Mouse (Mus musculus): ENCODE data around the gene Notum. TPM values are rescaled to one million over a fixed set of nuclear protein-coding genes. Genes with fewer than 3 reads are reported as not detected.

The Notum gene
- total and polyA plus RNA-seq, 2 experiments from 2014 or later, result 3.6 to 5.9 TPM

- Histone ChIP-seq H3K9me3 (ENCODE audit: low read length) (no peaks in the 10 kb centered on the region), H3K27ac (ENCODE audit: low read depth, low read length) (peak overlapping the region; percentile 23; the same call in 1 of the 2 replicates), H3K4me2 (ENCODE audit: low read depth) (no peak overlapping the region), H3K4me1 (ENCODE audit: insufficient read depth) (peaks cover 9% of the 10 kb centered on the region), H3K27me3 (ENCODE audit: insufficient read depth, low read length) (no peaks in the 10 kb centered on the region), H3K9ac (no peak overlapping the region), H3K36me3 (ENCODE audit: insufficient read depth) (peaks cover 55% of the 10 kb centered on the region), H3K4me3 (ENCODE audit: low read depth, low read length) (no peak overlapping the region)
- DNase-seq (no peak), ATAC-seq (no peak)
- no peak for TF ChIP-seq CTCF (IDR thresholded peaks at IDR 0.05; ENCODE audit: low read depth)
- 95% methylated on average over 25 of the region's 25 CpGs for WGBS
These were observed 42.1 kb downstream of the Notum start for GRCm38 (mm10) chr11:120618619-120619535.

GRCm38 (mm10) chr11:120617519-120618112 is 43.4 kb downstream of the Notum start, which contains the start of gene Pcyt2:
Pcyt2 (minus strand) TSS chr11:120617936.
- ATAC-seq (peak; percentile 99), DNase-seq (peak; percentile 95)
- H3K9me3 ChIP-seq (ENCODE audit: low read length), result no peaks in the 10 kb centered on the region
- H3K36me3 ChIP-seq (ENCODE audit: insufficient read depth), result peaks cover 60% of the 10 kb centered on the region
- WGBS, result under 1% methylated on average over 56 of the region's 56 CpGs
- TF ChIP-seq CTCF (IDR thresholded peaks at IDR 0.05; ENCODE audit: low read depth), result no peak
- peak within 1 kb of the TSS; percentile 92 for H3K9ac ChIP-seq
- H3K27ac ChIP-seq (ENCODE audit: low read depth, low read length), result peak within 1 kb of the TSS; percentile 74
- H3K27me3 ChIP-seq (ENCODE audit: insufficient read depth, low read length), result no peaks in the 10 kb centered on the region
- H3K4me2 ChIP-seq (ENCODE audit: low read depth), result peak within 1 kb of the TSS; percentile 73
- H3K4me3 ChIP-seq (ENCODE audit: low read depth, low read length), result peak within 1 kb of the TSS; percentile 86
- peaks cover 9% of the 10 kb centered on the region for H3K4me1 ChIP-seq (ENCODE audit: insufficient read depth)

GRCm38 (mm10) chr11:120616617-120617294 is 44.2 kb downstream of the Notum start:
- H3K9ac ChIP-seq, result peak overlapping the region; percentile 92
- H3K27ac ChIP-seq (ENCODE audit: low read depth, low read length), result peak overlapping the region; percentile 74
- H3K9me3 ChIP-seq (ENCODE audit: low read length), result no peaks in the 10 kb centered on the region
- H3K27me3 ChIP-seq (ENCODE audit: insufficient read depth, low read length), result no peaks in the 10 kb centered on the region
- TF ChIP-seq CTCF (IDR thresholded peaks at IDR 0.05; ENCODE audit: low read depth), result no peak
- peak overlapping the region; percentile 73 for H3K4me2 ChIP-seq (ENCODE audit: low read depth)
- H3K4me3 ChIP-seq (ENCODE audit: low read depth, low read length), result peak overlapping the region; percentile 86
- H3K4me1 ChIP-seq (ENCODE audit: insufficient read depth), result peaks cover 9% of the 10 kb centered on the region
- DNase-seq (no peak), ATAC-seq (no peak)
- 52% methylated on average over 4 of the region's 4 CpGs for WGBS
- H3K36me3 ChIP-seq (ENCODE audit: insufficient read depth), result peaks cover 62% of the 10 kb centered on the region

DNA sequence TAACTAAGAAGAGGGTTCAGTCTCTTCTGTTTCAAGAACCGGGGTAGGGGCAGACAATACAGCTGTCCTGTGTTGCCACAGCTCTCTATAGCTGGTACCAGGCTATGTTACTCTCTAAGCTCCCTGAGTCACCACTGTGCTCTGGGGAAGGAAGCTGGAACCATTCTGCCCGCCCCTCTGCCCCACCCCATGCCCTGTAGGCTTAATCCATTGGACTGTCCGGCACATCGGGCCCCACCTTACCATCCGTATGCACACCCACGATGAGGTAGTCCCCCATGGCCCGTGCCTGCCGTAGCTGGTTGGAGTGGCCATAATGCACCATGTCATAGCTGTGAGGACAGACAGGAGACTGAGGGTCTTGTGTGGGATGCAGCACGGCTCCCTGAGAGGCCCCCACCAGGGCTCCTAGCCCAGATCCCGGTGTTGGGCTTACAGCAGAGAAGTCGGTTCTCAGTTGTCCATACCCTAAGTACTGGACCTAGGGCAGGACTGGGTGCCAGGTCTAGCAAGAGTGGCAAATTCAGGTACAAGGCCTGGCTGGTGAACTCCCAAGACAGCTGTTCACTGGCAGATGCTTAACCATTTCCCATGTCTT is 45.3 kb downstream of the Notum start:
- no peak overlapping the region for H3K4me3 ChIP-seq (ENCODE audit: low read depth, low read length)
- TF ChIP-seq CTCF (IDR thresholded peaks at IDR 0.05; ENCODE audit: low read depth), result no peak
- H3K4me1 ChIP-seq (ENCODE audit: insufficient read depth), result peaks cover 9% of the 10 kb centered on the region
- H3K27ac ChIP-seq (ENCODE audit: low read depth, low read length), result no peak overlapping the region
- no peaks in the 10 kb centered on the region for H3K27me3 ChIP-seq (ENCODE audit: insufficient read depth, low read length)
- ATAC-seq (no peak), DNase-seq (no peak)
- no peaks in the 10 kb centered on the region for H3K9me3 ChIP-seq (ENCODE audit: low read length)
- H3K4me2 ChIP-seq (ENCODE audit: low read depth), result no peak overlapping the region
- H3K36me3 ChIP-seq (ENCODE audit: insufficient read depth), result peaks cover 62% of the 10 kb centered on the region
- H3K9ac ChIP-seq, result no peak overlapping the region
- 90% methylated on average over 11 of the region's 11 CpGs for WGBS

DNA sequence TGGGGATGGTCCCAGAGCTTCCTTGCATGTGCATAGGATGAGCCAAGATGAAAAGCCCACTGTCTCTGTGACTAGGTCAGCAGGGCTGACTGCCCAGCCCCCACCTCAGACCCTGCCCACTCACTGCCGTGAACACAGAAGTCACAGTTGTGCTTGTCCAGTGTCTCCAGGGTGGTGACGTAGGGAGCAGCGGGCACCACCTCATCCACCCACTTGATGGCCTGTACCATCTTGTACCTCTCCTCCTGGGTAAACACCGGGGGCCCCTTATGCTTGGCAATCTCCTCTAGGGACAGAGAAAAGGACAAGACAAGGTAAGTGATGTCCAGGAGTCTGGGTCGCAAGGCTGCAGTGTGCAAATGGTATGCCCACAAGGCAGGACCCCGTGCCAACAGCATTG is 45.8 kb downstream of the Notum start:
- TF ChIP-seq CTCF (IDR thresholded peaks at IDR 0.05; ENCODE audit: low read depth), result no peak
- H3K4me2 ChIP-seq (ENCODE audit: low read depth), result no peak overlapping the region
- ATAC-seq (no peak), DNase-seq (no peak)
- peaks cover 9% of the 10 kb centered on the region for H3K4me1 ChIP-seq (ENCODE audit: insufficient read depth)
- H3K9me3 ChIP-seq (ENCODE audit: low read length), result no peaks in the 10 kb centered on the region
- H3K36me3 ChIP-seq (ENCODE audit: insufficient read depth), result peaks cover 62% of the 10 kb centered on the region
- 96% methylated on average over 6 of the region's 6 CpGs for WGBS
- H3K9ac ChIP-seq, result no peak overlapping the region
- H3K27ac ChIP-seq (ENCODE audit: low read depth, low read length), result no peak overlapping the region
- no peaks in the 10 kb centered on the region for H3K27me3 ChIP-seq (ENCODE audit: insufficient read depth, low read length)
- H3K4me3 ChIP-seq (ENCODE audit: low read depth, low read length), result no peak overlapping the region

DNA sequence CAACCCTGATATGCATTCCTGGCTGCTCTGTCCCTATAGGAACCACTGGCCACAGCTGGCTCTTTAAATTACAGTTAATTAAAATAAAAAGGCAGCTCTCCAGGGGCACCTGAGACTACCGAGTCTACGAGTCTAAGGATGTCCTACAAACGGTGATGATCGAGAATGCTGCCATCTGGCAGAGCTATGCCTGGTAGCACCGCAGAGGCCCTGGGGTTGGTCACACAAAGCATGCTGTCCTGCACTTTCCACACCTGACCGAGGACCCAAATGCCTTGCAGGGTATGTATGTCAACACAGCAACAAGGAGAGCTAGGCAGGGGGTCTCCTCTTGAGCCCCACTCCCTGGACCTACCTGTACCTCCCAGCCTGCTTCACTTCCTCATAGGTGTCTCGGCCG is 47.0 kb downstream of the Notum start:
- 83% methylated on average over 8 of the region's 8 CpGs for WGBS
- Histone ChIP-seq H3K36me3 (ENCODE audit: insufficient read depth) (peaks cover 63% of the 10 kb centered on the region), H3K9ac (no peak overlapping the region), H3K27ac (ENCODE audit: low read depth, low read length) (no peak overlapping the region), H3K4me2 (ENCODE audit: low read depth) (no peak overlapping the region), H3K9me3 (ENCODE audit: low read length) (no peaks in the 10 kb centered on the region), H3K27me3 (ENCODE audit: insufficient read depth, low read length) (no peaks in the 10 kb centered on the region), H3K4me1 (ENCODE audit: insufficient read depth) (peaks cover 9% of the 10 kb centered on the region), H3K4me3 (ENCODE audit: low read depth, low read length) (no peak overlapping the region)
- ATAC-seq (no peak), DNase-seq (no peak)
- no peak for TF ChIP-seq CTCF (IDR thresholded peaks at IDR 0.05; ENCODE audit: low read depth)
